Mouse (Mus musculus) hematopoietic stem cell, adult 5-6 weeks (primary cell): ENCODE results near the gene Ankib1. TPM values are rescaled to one million over a fixed set of nuclear protein-coding genes. Genes with fewer than 3 reads are reported as not detected.
"Not testable (repeated sequence)": the region's sequence is repeated elsewhere in the genome, so short reads cannot be mapped to it uniquely, and the experiment has no call there.

ENCODE experiments used
- ATAC-seq, 2 experiments: fragments of 125-278 bp in 1 of 2; replicated peaks in 1 of 2; 2 replicates each; pipeline ENCODE4 v1.8.0; 2016 to 2017; ENCODE audit warnings: inconsistent platforms in 2 of 2, mild to moderate bottlenecking in 2 of 2, moderate number of reproducible peaks in 2 of 2, low read depth in 1 of 2, moderate TSS enrichment in 1 of 2; ENCODE audit not compliant: low FRiP score in 2 of 2, poor library complexity in 2 of 2, severe bottlenecking in 2 of 2, insufficient read depth in 1 of 2, low TSS enrichment in 1 of 2
- total RNA-seq: library from RNA; stranded (forward); fragments of 172-1452, 232-1000 nt; gene quantifications from 2 replicates; pipeline ENCODE4 v1.2.3, GENCODE M21; 2017

The Ankib1 gene
- total RNA-seq, 1 experiment from 2014 or later = 59.0 TPM

- ATAC-seq = no peak
Observed at GRCm38 (mm10) chr5:3771512-3771911, 31.2 kb downstream of the Ankib1 start.

GRCm38 (mm10) chr5:3750536-3750935 is 52.2 kb downstream of the Ankib1 start:
- not testable (repeated sequence) for ATAC-seq

DNA sequence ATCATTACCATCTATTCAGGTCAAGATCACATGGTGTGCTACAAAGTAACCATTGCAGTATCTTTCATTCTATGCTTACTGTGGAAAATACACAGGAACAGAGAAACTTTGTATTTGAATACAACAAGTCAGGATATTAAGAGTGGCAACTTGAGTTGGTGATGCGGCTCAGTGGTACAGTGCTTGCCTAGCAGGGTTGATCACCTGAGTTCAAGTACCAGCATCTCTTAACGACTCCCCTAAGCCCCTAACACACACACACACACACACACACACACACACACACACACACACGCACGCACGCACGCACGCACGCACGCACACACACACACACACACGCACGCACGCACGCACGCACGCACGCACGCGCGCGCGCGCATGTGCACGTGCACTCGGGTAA is 69.9 kb downstream of the Ankib1 start:
- not testable (repeated sequence) for ATAC-seq

DNA sequence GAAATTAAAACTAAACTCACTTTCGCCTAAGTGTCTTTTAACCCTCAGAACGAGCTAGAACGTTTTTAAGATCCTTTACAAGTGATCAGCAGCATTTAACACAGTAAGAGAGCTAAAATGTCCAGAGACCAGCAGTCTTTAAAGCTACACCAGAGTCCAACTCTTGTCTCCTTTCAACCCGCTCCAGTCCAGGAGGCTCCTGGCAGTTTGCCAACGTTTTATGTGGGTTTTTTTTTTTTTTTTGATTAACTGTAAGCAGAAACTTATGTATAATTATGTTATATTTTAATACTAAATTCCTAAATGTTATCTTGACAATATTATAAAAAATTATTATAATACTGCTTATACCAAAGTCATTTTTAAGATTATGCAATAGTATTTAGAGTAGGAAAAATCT is 73.9 kb downstream of the Ankib1 start:
- ATAC-seq = no peak

DNA sequence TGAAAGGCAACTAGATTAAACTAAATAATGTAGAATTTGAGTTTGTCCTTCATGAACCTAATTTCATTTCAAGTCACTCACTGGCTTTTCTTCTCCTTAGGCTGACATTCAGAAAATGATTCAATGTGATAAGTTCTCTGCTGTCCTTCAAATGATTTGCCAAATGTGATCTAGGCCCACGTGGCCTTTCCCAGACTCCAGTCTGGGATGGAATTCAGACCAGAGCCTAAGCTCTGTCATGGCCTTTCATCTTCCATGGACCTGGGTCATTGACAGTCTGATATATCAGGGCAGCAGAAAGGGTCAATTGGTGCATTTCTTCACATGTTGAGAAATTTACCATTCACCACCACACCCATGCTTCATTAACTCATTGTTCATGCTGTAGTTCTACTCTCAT is 77.2 kb downstream of the Ankib1 start:
- ATAC-seq = no peak

DNA sequence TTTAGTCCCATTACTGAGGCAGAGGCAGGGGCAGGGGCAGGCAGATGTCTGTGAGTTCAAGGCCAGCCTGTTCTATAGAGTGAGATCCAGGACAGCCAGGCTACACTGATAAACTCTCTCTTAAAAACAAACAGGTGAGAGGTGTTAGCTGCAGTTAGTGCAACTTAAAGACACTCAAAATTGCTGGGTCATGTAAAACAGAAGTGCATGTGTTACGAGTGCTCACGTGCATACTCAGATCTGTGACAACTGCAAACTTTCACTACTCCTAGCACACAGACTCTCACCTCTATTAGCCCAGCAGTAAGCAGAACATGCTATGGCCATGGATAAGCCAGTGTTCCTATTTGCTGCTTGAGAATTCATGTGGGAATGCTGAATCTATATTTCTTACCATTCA is 79.3 kb downstream of the Ankib1 start:
- ATAC-seq = no peak

GRCm38 (mm10) chr5:3722873-3723272 is 79.9 kb downstream of the Ankib1 start:
- no peak for ATAC-seq

DNA sequence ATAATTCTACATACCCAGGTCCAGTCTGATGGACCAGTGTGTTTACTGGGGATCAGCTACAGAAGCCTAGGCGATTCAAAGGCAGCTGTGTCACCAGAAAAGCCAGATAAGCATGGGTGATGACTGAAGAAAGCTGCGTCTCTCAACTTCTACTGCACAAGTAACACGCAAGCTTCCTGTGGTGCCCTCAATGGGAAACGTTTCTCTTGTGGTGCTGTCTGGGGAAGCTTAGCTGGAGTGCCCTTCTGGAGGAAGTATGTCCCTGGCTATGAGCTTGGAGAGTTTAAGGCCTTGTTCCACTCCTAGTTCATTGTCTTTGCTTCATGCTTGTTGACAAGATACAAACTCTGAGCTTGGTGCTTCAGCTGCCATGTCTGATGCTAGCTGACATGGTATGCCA is 83.4 kb downstream of the Ankib1 start:
- no peak for ATAC-seq

GRCm38 (mm10) chr5:3715800-3716199 is 86.9 kb downstream of the Ankib1 start:
- ATAC-seq = no peak

GRCm38 (mm10) chr5:3702180-3702579 is 100.5 kb downstream of the Ankib1 start:
- no peak for ATAC-seq

- ATAC-seq = no peak
Observed at GRCm38 (mm10) chr5:3700025-3700424, 102.7 kb downstream of the Ankib1 start.

DNA sequence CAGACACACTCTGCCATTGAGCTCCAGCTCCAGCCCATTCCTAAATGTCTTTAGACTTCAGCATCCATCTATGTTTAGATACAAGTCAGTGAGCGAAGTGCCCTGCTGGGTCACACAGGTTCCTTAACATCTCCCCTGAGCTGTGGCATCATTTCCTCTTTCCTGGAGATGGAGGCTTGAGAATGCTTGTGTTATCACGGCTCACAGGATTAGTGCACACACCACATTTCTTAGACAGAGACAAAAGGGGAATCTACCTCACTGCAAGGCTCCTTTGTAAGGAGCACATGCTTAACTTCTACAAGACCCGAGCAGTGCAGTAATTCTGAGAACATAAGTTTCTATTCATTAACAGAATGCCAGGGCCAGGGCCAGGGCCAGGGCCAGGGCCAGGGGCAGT is 106.7 kb downstream of the Ankib1 start:
- ATAC-seq = no peak

DNA sequence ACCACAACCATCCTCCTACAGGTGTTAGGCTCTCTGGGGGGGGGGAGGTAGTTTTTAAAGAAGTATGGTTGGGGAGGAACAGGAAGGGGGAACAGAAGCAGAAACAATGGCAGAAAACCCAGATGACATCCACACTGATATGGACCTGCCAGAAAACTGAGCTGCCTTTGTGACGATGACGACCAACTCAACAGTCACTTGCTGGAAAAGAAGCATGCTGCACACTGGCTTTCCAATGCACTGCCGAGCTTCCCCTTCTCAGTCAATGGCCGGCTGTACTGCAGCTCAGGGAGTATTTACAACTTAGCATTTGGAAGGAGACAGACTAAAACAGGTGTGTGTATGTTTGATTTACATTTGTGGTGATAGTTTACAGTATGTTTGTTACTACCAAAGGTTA is 107.5 kb downstream of the Ankib1 start:
- ATAC-seq = no peak

DNA sequence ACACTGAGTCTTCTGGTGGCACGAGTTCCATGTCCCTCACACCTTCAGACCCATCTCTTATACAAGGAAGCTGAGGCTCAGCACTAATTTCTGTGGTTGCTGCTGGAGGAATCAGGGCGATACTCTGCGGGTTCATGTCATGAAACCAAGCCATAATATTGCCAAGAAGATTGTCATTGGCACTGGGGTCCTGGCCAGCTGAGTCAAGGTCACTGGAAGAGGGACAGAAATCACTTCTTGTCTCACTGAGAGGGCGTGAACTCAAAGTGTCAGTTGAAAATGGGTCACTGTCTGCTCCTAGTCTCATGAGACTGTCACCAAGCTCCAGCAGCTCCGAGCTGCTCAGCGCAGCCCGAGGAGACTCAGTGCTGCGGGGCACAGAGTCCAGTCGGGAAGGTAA is 109.8 kb downstream of the Ankib1 start:
- no peak for ATAC-seq

GRCm38 (mm10) chr5:3691283-3691682 is 111.4 kb downstream of the Ankib1 start:
- ATAC-seq = no peak

DNA sequence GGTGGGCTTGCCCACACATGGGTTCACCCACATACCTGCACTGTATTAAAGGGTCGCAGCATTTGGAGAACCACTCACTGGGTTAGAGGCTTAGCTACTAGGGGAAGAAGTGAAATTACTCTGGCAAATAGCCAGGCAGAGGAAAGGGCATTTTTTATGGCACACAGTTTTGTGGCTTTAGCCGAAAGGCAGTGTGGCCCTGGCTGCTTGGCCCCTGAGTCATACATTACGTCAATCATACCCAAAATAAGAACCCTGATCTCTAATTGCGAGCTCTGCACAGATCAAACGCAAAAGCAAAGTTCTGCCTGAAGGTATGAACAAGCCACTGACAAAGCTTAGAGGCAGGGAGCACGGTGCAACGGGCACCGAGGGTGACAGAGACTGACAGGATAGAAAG is 114.4 kb downstream of the Ankib1 start:
- ATAC-seq = peak; percentile 17 to 30; a peak in 2 of 4 replicates

DNA sequence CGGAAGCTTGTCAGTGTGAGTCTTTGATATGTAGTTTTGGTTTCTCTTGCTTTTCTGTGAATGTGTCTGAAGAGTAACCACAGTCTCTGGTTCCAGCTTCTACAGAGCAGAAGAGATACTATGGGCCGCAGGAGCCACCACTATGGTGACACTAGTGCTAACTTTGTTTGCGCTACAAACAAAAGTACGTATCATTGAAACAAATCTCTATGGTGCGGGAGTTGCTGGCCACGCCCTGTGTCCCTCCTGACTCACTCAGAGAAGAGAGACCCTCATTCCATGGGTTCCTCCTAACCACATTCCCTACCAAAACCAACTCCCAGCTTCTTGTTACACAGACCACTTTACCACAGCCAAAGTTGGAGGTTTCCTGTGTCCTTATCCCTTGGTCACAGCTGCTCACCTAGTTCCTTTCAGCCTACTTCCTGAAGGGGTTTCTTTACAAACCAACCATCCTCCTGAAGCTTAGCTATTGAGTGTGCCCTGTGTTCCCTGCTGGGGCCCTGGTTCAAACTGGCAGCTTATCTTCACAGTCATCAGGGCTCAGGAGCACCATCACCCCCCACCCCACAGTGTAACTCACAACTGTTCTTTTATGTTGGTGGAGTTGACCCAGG is 132.7 kb downstream of the Ankib1 start:
- peak; percentile 91 to 96 for ATAC-seq

GRCm38 (mm10) chr5:3666585-3666984 is 136.1 kb downstream of the Ankib1 start:
- no peak for ATAC-seq

DNA sequence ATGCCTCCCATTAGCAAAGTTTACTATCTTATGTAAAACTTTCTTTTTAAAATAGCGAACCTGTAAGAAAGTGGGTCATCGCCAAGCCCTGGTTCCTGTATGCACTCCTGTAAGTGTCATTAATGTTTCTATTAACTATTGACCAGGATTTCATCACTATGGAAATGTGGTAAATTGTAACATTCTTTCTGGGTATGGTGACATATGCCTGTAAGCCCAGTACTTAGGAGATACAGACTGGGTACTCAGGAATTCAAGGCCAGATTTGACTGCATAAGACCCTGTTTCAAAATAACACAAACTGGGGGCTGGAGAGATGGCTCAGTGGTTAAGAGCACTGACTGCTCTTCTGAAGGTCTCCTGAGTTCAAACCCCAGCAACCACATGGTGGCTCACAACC is 137.5 kb downstream of the Ankib1 start:
- ATAC-seq = no peak

- ATAC-seq = no peak
Observed at GRCm38 (mm10) chr5:3657085-3657484, 145.6 kb downstream of the Ankib1 start, which contains the start of gene Gatad1. Gene Gatad1 (minus strand): TSS chr5:3657185.
